Mouse (Mus musculus): ENCODE data around the gene Ms4a6d.
"Not testable (repeated sequence)": the region's sequence is repeated elsewhere in the genome, so short reads cannot be mapped to it uniquely, and the experiment has no call there.

The Ms4a6d gene

DNA sequence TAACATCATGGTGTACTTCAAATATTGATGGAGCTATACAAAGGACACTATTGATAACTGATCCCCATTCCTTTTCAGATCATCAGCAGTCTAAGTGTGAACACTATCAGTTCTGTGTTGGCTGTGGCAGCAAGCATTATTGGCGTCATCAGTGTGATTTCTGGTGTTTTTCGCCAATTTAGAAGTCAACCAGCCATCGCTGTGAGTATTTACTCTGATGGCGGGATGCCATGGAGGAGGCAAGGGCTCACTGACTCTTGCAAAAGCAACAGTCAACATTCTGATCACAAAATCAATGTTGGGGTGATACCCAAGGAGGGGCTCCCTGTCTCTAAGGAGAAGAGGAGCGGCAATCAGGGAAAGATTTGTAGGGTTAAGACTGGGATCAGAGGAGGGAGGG, 49.9 kb downstream of the Ms4a6d start:
- DNase-seq (ENCODE audit: low read depth, low spot score), result no peak

- no peak for DNase-seq (ENCODE audit: low read depth, low spot score)
Measured at GRCm38 (mm10) chr19:11547911-11548310, 56.7 kb downstream of the Ms4a6d start.

- not testable (repeated sequence) for DNase-seq (ENCODE audit: low read depth, low spot score)
Measured at GRCm38 (mm10) chr19:11544383-11544782, 60.3 kb downstream of the Ms4a6d start.

- DNase-seq (ENCODE audit: low read depth, low spot score), result not testable (repeated sequence)
Measured at GRCm38 (mm10) chr19:11540166-11540821, 64.4 kb downstream of the Ms4a6d start.

DNA sequence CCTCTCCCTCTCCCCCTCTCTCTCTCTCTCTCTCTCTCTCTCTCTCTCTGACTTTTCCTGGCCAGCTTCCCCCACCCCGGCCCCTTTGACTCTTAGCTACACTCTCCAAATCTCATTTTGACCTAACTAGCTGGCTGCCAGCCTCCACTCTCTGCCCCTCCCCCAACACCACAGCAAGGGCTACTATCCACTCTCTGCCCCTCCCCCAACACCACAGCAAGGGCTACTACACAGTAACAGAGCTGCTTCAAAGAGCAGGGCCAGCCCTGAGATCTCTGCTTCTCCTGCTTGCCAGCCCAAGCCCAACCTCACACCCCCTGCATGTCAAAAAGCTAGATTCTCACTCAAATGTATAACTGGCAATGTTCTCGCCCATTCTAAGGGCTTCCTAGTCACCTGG, 67.3 kb downstream of the Ms4a6d start:
- DNase-seq (ENCODE audit: low read depth, low spot score), result peak; percentile 53
